Mouse (Mus musculus) G1E-ER4 (cell line): ENCODE measurements around the gene Ap3s2. TPM values are rescaled to one million over a fixed set of nuclear protein-coding genes. Genes with fewer than 3 reads are reported as not detected.

Source experiments
- GATA1 ChIP-seq: IDR thresholded peaks from one replicate; pipeline ENCODE4 v1.8.0; 2012; ENCODE audit warnings: low read length, inconsistent platforms
- polyA plus RNA-seq: library from polyadenylated mRNA; stranded (reverse); fragments of >175 nt; gene quantifications from 2 replicates; pipeline ENCODE4 v1.2.3, GENCODE M21; 2012

Ap3s2 gene
- 10.0 and 11.9 TPM in 2 replicates for polyA plus RNA-seq

- TF ChIP-seq GATA1, result no peak
Measured at GRCm38 (mm10) chr7:79920344-79920983, at the start of gene Ap3s2. Ap3s2 (minus strand) TSS chr7:79920649.

GRCm38 (mm10) chr7:79968326-79968725 lies 47.9 kb upstream of the Ap3s2 start:
- no peak for TF ChIP-seq GATA1

- TF ChIP-seq GATA1, result no peak
Measured at GRCm38 (mm10) chr7:79961600-79961999, 41.2 kb upstream of the Ap3s2 start.

GRCm38 (mm10) chr7:79956131-79956530 lies 35.7 kb upstream of the Ap3s2 start:
- TF ChIP-seq GATA1, result no peak

GRCm38 (mm10) chr7:79954890-79955289 lies 34.4 kb upstream of the Ap3s2 start:
- TF ChIP-seq GATA1, result no peak

- TF ChIP-seq GATA1, result no peak
Measured at GRCm38 (mm10) chr7:79951038-79951437, 30.6 kb upstream of the Ap3s2 start.

GRCm38 (mm10) chr7:79950236-79950635 lies 29.8 kb upstream of the Ap3s2 start:
- no peak for TF ChIP-seq GATA1

GRCm38 (mm10) chr7:79935511-79936205 lies 15.2 kb upstream of the Ap3s2 start:
- TF ChIP-seq GATA1, result no peak

GRCm38 (mm10) chr7:79934862-79935510 lies 14.5 kb upstream of the Ap3s2 start, which contains the start of gene Arpin:
Arpin (minus strand) TSS chr7:79935359.
- TF ChIP-seq GATA1, result no peak

- TF ChIP-seq GATA1, result no peak
Measured at GRCm38 (mm10) chr7:79934461-79934860, 14.0 kb upstream of the Ap3s2 start.

GRCm38 (mm10) chr7:79928516-79929052 lies 8.1 kb upstream of the Ap3s2 start:
- no peak for TF ChIP-seq GATA1

- no peak for TF ChIP-seq GATA1
Measured at GRCm38 (mm10) chr7:79914556-79914955, 5.9 kb downstream of the Ap3s2 start.

GRCm38 (mm10) chr7:79907356-79907755 lies 13.1 kb downstream of the Ap3s2 start:
- TF ChIP-seq GATA1, result no peak

GRCm38 (mm10) chr7:79906914-79907313 lies 13.5 kb downstream of the Ap3s2 start:
- TF ChIP-seq GATA1, result no peak

GRCm38 (mm10) chr7:79905193-79905592 lies 15.3 kb downstream of the Ap3s2 start:
- TF ChIP-seq GATA1, result no peak

GRCm38 (mm10) chr7:79903160-79903792 lies 17.2 kb downstream of the Ap3s2 start:
- peak; percentile 23 for TF ChIP-seq GATA1

- no peak for TF ChIP-seq GATA1
Measured at GRCm38 (mm10) chr7:79900753-79901152, 19.7 kb downstream of the Ap3s2 start.
